Mouse (Mus musculus): Measurements from ENCODE around the gene Has1. TPM values are rescaled to one million over a fixed set of nuclear protein-coding genes. Genes with fewer than 3 reads are reported as not detected.
A peak's percentile ranks its signal among the peaks of the same experiment; 100 is the strongest.

Has1 gene
- polyA plus RNA-seq (2015; fragmentation: Nextera tagmentation; extraction: Ambion mirVana), result 1.4 and 1.9 TPM in 2 replicates

- Histone ChIP-seq H3K36me3 (no peaks in the 10 kb centered on the region), H3K27me3 (replicated peaks) (no peaks in the 10 kb centered on the region), H3K9me3 (replicated peaks) (no peaks in the 10 kb centered on the region), H3K4me3 (replicated peaks) (no peak within 1 kb of the TSS), H3K4me1 (no peaks in the 10 kb centered on the region), H3K27ac (replicated peaks) (no peak within 1 kb of the TSS), H3K4me2 (no peak within 1 kb of the TSS), H3K9ac (replicated peaks) (no peak within 1 kb of the TSS)
- ATAC-seq (ENCODE audit: low FRiP score), result no peak
- 55% methylated on average over 7 of the region's 8 CpGs for WGBS
Measured at GRCm38 (mm10) chr17:17855064-17855838, at the start of gene Has1. TSS of gene Has1 (minus strand) at chr17:17855205.

GRCm38 (mm10) chr17:17900768-17901167 is 45.8 kb upstream of the Has1 start:
- Histone ChIP-seq H3K27ac (replicated peaks) (no peak overlapping the region), H3K27me3 (replicated peaks) (no peaks in the 10 kb centered on the region), H3K4me1 (no peaks in the 10 kb centered on the region), H3K9ac (replicated peaks) (no peak overlapping the region), H3K36me3 (no peaks in the 10 kb centered on the region), H3K9me3 (replicated peaks) (no peaks in the 10 kb centered on the region), H3K4me2 (no peak overlapping the region), H3K4me3 (replicated peaks) (no peak overlapping the region)
- ATAC-seq (ENCODE audit: low FRiP score), result no peak
- WGBS, result 85% methylated on average over 1 of the region's 1 CpGs

GRCm38 (mm10) chr17:17899268-17899667 is 44.3 kb upstream of the Has1 start:
- no peak overlapping the region for H3K27ac ChIP-seq (replicated peaks)
- no peaks in the 10 kb centered on the region for H3K4me1 ChIP-seq
- H3K27me3 ChIP-seq (replicated peaks), result no peaks in the 10 kb centered on the region
- H3K4me3 ChIP-seq (replicated peaks), result no peak overlapping the region
- H3K36me3 ChIP-seq, result no peaks in the 10 kb centered on the region
- 97% methylated on average over 2 of the region's 2 CpGs for WGBS
- no peaks in the 10 kb centered on the region for H3K9me3 ChIP-seq (replicated peaks)
- H3K4me2 ChIP-seq, result no peak overlapping the region
- H3K9ac ChIP-seq (replicated peaks), result no peak overlapping the region
- ATAC-seq (ENCODE audit: low FRiP score), result peak; percentile 77

- no peaks in the 10 kb centered on the region for H3K27me3 ChIP-seq (replicated peaks)
- 5% methylated on average over 4 of the region's 4 CpGs for WGBS
- H3K9ac ChIP-seq (replicated peaks), result no peak overlapping the region
- no peak overlapping the region for H3K27ac ChIP-seq (replicated peaks)
- H3K9me3 ChIP-seq (replicated peaks), result no peaks in the 10 kb centered on the region
- peak; percentile 21; the same call in 1 of the 2 replicates for ATAC-seq (ENCODE audit: low FRiP score)
- no peaks in the 10 kb centered on the region for H3K36me3 ChIP-seq
- no peaks in the 10 kb centered on the region for H3K4me1 ChIP-seq
- no peak overlapping the region for H3K4me3 ChIP-seq (replicated peaks)
- H3K4me2 ChIP-seq, result no peak overlapping the region
Measured at GRCm38 (mm10) chr17:17896039-17896438, 41.0 kb upstream of the Has1 start.

- no peak for ATAC-seq (ENCODE audit: low FRiP score)
- H3K9me3 ChIP-seq (replicated peaks), result no peaks in the 10 kb centered on the region
- WGBS, result 90% methylated on average over 2 of the region's 2 CpGs
- H3K36me3 ChIP-seq, result no peaks in the 10 kb centered on the region
- no peaks in the 10 kb centered on the region for H3K27me3 ChIP-seq (replicated peaks)
- no peak overlapping the region for H3K4me3 ChIP-seq (replicated peaks)
- no peak overlapping the region for H3K4me2 ChIP-seq
- no peaks in the 10 kb centered on the region for H3K4me1 ChIP-seq
- H3K9ac ChIP-seq (replicated peaks), result no peak overlapping the region
- H3K27ac ChIP-seq (replicated peaks), result no peak overlapping the region
Measured at GRCm38 (mm10) chr17:17889732-17890425, 34.9 kb upstream of the Has1 start.

GRCm38 (mm10) chr17:17887774-17888248 is 32.8 kb upstream of the Has1 start, which contains the start of the genes Fpr2 and Fpr3:
TSS of gene Fpr2 (plus strand) at chr17:17887824.
TSS of gene Fpr3 (plus strand) at chr17:17887852.
- H3K4me3 ChIP-seq (replicated peaks), result no peak within 1 kb of the TSS
- 69% methylated on average over 1 of the region's 1 CpGs for WGBS
- no peaks in the 10 kb centered on the region for H3K36me3 ChIP-seq
- no peaks in the 10 kb centered on the region for H3K27me3 ChIP-seq (replicated peaks)
- H3K4me2 ChIP-seq, result no peak within 1 kb of the TSS
- H3K27ac ChIP-seq (replicated peaks), result no peak within 1 kb of the TSS
- no peaks in the 10 kb centered on the region for H3K9me3 ChIP-seq (replicated peaks)
- H3K9ac ChIP-seq (replicated peaks), result no peak within 1 kb of the TSS
- no peaks in the 10 kb centered on the region for H3K4me1 ChIP-seq
- no peak for ATAC-seq (ENCODE audit: low FRiP score)

GRCm38 (mm10) chr17:17883840-17884239 is 28.8 kb upstream of the Has1 start, which contains the start of gene Fpr1:
TSS of gene Fpr1 (minus strand) at chr17:17883940.
- no peak for ATAC-seq (ENCODE audit: low FRiP score)

GRCm38 (mm10) chr17:17882672-17883071 is 27.7 kb upstream of the Has1 start:
- H3K9ac ChIP-seq (replicated peaks), result no peak overlapping the region
- H3K27ac ChIP-seq (replicated peaks), result no peak overlapping the region
- H3K36me3 ChIP-seq, result no peaks in the 10 kb centered on the region
- H3K4me1 ChIP-seq, result no peaks in the 10 kb centered on the region
- WGBS, result 86% methylated on average over 3 of the region's 3 CpGs
- H3K9me3 ChIP-seq (replicated peaks), result no peaks in the 10 kb centered on the region
- H3K27me3 ChIP-seq (replicated peaks), result no peaks in the 10 kb centered on the region
- ATAC-seq (ENCODE audit: low FRiP score), result no peak
- H3K4me2 ChIP-seq, result no peak overlapping the region
- H3K4me3 ChIP-seq (replicated peaks), result no peak overlapping the region

More at GRCm38 (mm10) chr17:17883840-17884239, 28.8 kb upstream of the Has1 start, which contains the start of gene Fpr1:
- Histone ChIP-seq H3K4me1 (no peaks in the 10 kb centered on the region), H3K4me2 (no peak within 1 kb of the TSS), H3K4me3 (replicated peaks) (no peak within 1 kb of the TSS), H3K36me3 (no peaks in the 10 kb centered on the region), H3K9me3 (replicated peaks) (no peaks in the 10 kb centered on the region), H3K27ac (replicated peaks) (no peak within 1 kb of the TSS), H3K27me3 (replicated peaks) (no peaks in the 10 kb centered on the region), H3K9ac (replicated peaks) (no peak within 1 kb of the TSS)
- 56% methylated on average over 1 of the region's 1 CpGs for WGBS

GRCm38 (mm10) chr17:17879347-17879746 is 24.3 kb upstream of the Has1 start:
- no peak overlapping the region for H3K4me3 ChIP-seq (replicated peaks)
- H3K9ac ChIP-seq (replicated peaks), result no peak overlapping the region
- H3K4me1 ChIP-seq, result no peaks in the 10 kb centered on the region
- no peak overlapping the region for H3K4me2 ChIP-seq
- no peaks in the 10 kb centered on the region for H3K36me3 ChIP-seq
- H3K27me3 ChIP-seq (replicated peaks), result no peaks in the 10 kb centered on the region
- WGBS, result 97% methylated on average over 1 of the region's 1 CpGs
- H3K27ac ChIP-seq (replicated peaks), result no peak overlapping the region
- H3K9me3 ChIP-seq (replicated peaks), result no peaks in the 10 kb centered on the region
- no peak for ATAC-seq (ENCODE audit: low FRiP score)

GRCm38 (mm10) chr17:17871697-17872096 is 16.7 kb upstream of the Has1 start:
- H3K36me3 ChIP-seq, result no peaks in the 10 kb centered on the region
- no peak overlapping the region for H3K9ac ChIP-seq (replicated peaks)
- no peak for ATAC-seq (ENCODE audit: low FRiP score)
- no peak overlapping the region for H3K4me2 ChIP-seq
- no peak overlapping the region for H3K27ac ChIP-seq (replicated peaks)
- H3K27me3 ChIP-seq (replicated peaks), result no peaks in the 10 kb centered on the region
- peaks cover 5% of the 10 kb centered on the region; the same call in 1 of the 2 replicates for H3K9me3 ChIP-seq (replicated peaks)
- H3K4me1 ChIP-seq, result no peaks in the 10 kb centered on the region
- WGBS, result 83% methylated on average over 2 of the region's 2 CpGs
- H3K4me3 ChIP-seq (replicated peaks), result no peak overlapping the region

GRCm38 (mm10) chr17:17870892-17871550 is 16.0 kb upstream of the Has1 start:
- Histone ChIP-seq H3K27me3 (replicated peaks) (no peaks in the 10 kb centered on the region), H3K9me3 (replicated peaks) (peaks cover 5% of the 10 kb centered on the region; the same call in 1 of the 2 replicates), H3K4me3 (replicated peaks) (no peak overlapping the region), H3K27ac (replicated peaks) (no peak overlapping the region), H3K9ac (replicated peaks) (no peak overlapping the region), H3K4me2 (no peak overlapping the region), H3K36me3 (no peaks in the 10 kb centered on the region), H3K4me1 (no peaks in the 10 kb centered on the region)
- no peak for ATAC-seq (ENCODE audit: low FRiP score)
- WGBS, result 79% methylated on average over 2 of the region's 2 CpGs

All from neural tube, embryonic 15.5 days (tissue).